Mouse (Mus musculus) olfactory bulb, adult 2 months (tissue): Measurements from ENCODE around the gene Rsc1a1.

Source experiments
- CTCF ChIP-seq: fragments of 200-500 bp; IDR thresholded peaks from 2 replicates; pipeline ENCODE4 v1.5.1; 2012; ENCODE audit warnings: low read depth, mild to moderate bottlenecking, low read length, moderate library complexity; ENCODE audit not compliant: insufficient read depth
- POLR2A ChIP-seq: fragments of 200-500 bp; IDR thresholded peaks from 2 replicates; pipeline ENCODE4 v1.6.1; 2012; ENCODE audit warnings: mild to moderate bottlenecking, low read depth, low read length, moderate library complexity; ENCODE audit not compliant: insufficient read depth

DNA sequence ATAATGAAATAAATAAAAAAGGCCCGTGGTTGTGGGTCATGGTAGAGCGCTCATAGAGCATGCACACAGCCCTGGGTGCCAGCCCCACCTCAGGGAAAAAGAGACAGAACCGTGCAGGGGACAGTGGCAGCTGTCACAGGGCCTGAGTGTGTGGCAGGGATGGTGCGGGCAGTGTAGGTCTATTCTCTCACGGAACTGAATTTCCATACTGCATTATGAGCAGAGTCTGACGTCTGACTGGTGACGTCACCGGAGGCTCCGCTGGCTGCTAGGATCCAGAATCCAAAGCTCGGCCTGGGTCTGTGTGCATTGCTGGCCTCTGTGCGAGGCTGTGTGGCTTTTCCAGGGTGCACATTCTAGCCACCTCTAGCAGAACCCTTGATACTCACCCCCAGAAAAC lies 24.5 kb downstream of the Rsc1a1 start:
- no peak for TF ChIP-seq CTCF
- TF ChIP-seq POLR2A = no peak
